Mouse (Mus musculus) forebrain, embryonic 10.5 days (tissue): Measurements from ENCODE around the gene Snx32. TPM values are rescaled to one million over a fixed set of nuclear protein-coding genes. Genes with fewer than 3 reads are reported as not detected.

Experiments used
- DNase-seq: peaks from one replicate; pipeline ENCODE4 v3.0.0-alpha.2; 2017; ENCODE audit warnings: low spot score; ENCODE audit errors: extremely low spot score
- H3K27ac ChIP-seq: fragments of 300-500 bp; sonication (generic); 2 replicates; pipeline ENCODE4 v1.5.1; 2016; ENCODE audit warnings: mild to moderate bottlenecking
- H3K27me3 ChIP-seq: fragments of 300-500 bp; sonication (generic); 2 replicates; pipeline ENCODE4 v1.6.1; 2016; ENCODE audit warnings: mild to moderate bottlenecking; ENCODE audit not compliant: poor library complexity, severe bottlenecking
- H3K36me3 ChIP-seq: fragments of 300-500 bp; sonication (generic); replicated peaks from 2 replicates; pipeline ENCODE4 v1.6.1; 2016; ENCODE audit warnings: mild to moderate bottlenecking, moderate library complexity
- H3K4me1 ChIP-seq: fragments of 300-500 bp; sonication (generic); 2 replicates; pipeline ENCODE4 v1.6.1; 2016
- H3K4me3 ChIP-seq: fragments of 300-500 bp; sonication (generic); 2 replicates; pipeline ENCODE4 v1.5.1; 2016; ENCODE audit warnings: mild to moderate bottlenecking, moderate library complexity
- H3K9me3 ChIP-seq: fragments of 300-500 bp; sonication (generic); 2 replicates; pipeline ENCODE4 v1.6.1; 2016; ENCODE audit warnings: mild to moderate bottlenecking, moderate library complexity
- WGBS: fragments of 180-500 bp; shearing (Covaris S2); methylation state at CpG from one replicate; pipeline ENCODE4 v1.1.7; 2016; 5-methylcytosine and 5-hydroxymethylcytosine counted together
- polyA plus RNA-seq: library from polyadenylated mRNA; unstranded; fragments of >200 nt; fragmentation: Nextera tagmentation; extraction: Ambion mirVana; gene quantifications from 2 replicates; pipeline ENCODE4 v1.2.1, GENCODE M21; 2016

Gene Snx32
- polyA plus RNA-seq, 1 experiment from 2014 or later = 7.9 TPM

GRCm38 (mm10) chr19:5472857-5473256 is 37.5 kb downstream of the Snx32 start:
- WGBS = 77% methylated on average over 3 of the region's 3 CpGs
- DNase-seq = no peak
- peaks cover 28% of the 10 kb centered on the region for H3K4me1 ChIP-seq
- peaks cover 11% of the 10 kb centered on the region for H3K36me3 ChIP-seq
- H3K9me3 ChIP-seq = no peaks in the 10 kb centered on the region
- H3K27me3 ChIP-seq = peaks cover 17% of the 10 kb centered on the region
- no peak overlapping the region for H3K27ac ChIP-seq
- no peak overlapping the region; the same call in 1 of the 2 replicates for H3K4me3 ChIP-seq

GRCm38 (mm10) chr19:5471846-5472245 is 38.5 kb downstream of the Snx32 start:
- Histone ChIP-seq H3K4me3 (no peak overlapping the region), H3K27ac (no peak overlapping the region), H3K9me3 (no peaks in the 10 kb centered on the region), H3K27me3 (peaks cover 17% of the 10 kb centered on the region), H3K4me1 (peaks cover 28% of the 10 kb centered on the region), H3K36me3 (peaks cover 15% of the 10 kb centered on the region)
- no peak for DNase-seq
- WGBS = 60% methylated on average over 5 of the region's 5 CpGs

- peaks cover 4% of the 10 kb centered on the region; the same call in 1 of the 2 replicates for H3K27me3 ChIP-seq
- H3K36me3 ChIP-seq = peaks cover 46% of the 10 kb centered on the region
- no peak within 1 kb of the TSS for H3K4me3 ChIP-seq
- no peak within 1 kb of the TSS for H3K27ac ChIP-seq
- WGBS = 68% methylated on average over 5 of the region's 5 CpGs
- peaks cover 11% of the 10 kb centered on the region for H3K4me1 ChIP-seq
- DNase-seq = no peak
- no peaks in the 10 kb centered on the region for H3K9me3 ChIP-seq
These were observed 42.0 kb downstream of the Snx32 start, which contains the start of gene Ctsw for GRCm38 (mm10) chr19:5468374-5468773. Ctsw (minus strand) TSS chr19:5468507.

GRCm38 (mm10) chr19:5466916-5467500 is 43.3 kb downstream of the Snx32 start:
- DNase-seq = no peak
- Histone ChIP-seq H3K27ac (no peak overlapping the region), H3K4me1 (peaks cover 10% of the 10 kb centered on the region), H3K27me3 (no peaks in the 10 kb centered on the region), H3K36me3 (peaks cover 60% of the 10 kb centered on the region), H3K9me3 (no peaks in the 10 kb centered on the region), H3K4me3 (no peak overlapping the region)
- 89% methylated on average over 6 of the region's 6 CpGs for WGBS

- Histone ChIP-seq H3K27ac (no peak overlapping the region), H3K27me3 (no peaks in the 10 kb centered on the region), H3K4me1 (peaks cover 23% of the 10 kb centered on the region), H3K4me3 (no peak overlapping the region; the same call in 1 of the 2 replicates), H3K9me3 (no peaks in the 10 kb centered on the region), H3K36me3 (peaks cover 61% of the 10 kb centered on the region)
- 96% methylated on average over 8 of the region's 8 CpGs for WGBS
- DNase-seq = no peak
These were observed 45.3 kb downstream of the Snx32 start for GRCm38 (mm10) chr19:5465037-5465436.

- 63% methylated on average over 15 of the region's 15 CpGs for WGBS
- Histone ChIP-seq H3K9me3 (no peaks in the 10 kb centered on the region), H3K36me3 (peaks cover 61% of the 10 kb centered on the region), H3K27ac (peak overlapping the region; percentile 78), H3K4me1 (peaks cover 26% of the 10 kb centered on the region), H3K27me3 (peaks cover 9% of the 10 kb centered on the region), H3K4me3 (peak overlapping the region; percentile 31)
- peak; percentile 74 for DNase-seq
These were observed 46.4 kb downstream of the Snx32 start for GRCm38 (mm10) chr19:5463791-5464562.

- Histone ChIP-seq H3K9me3 (no peaks in the 10 kb centered on the region), H3K4me3 (no peak overlapping the region; the same call in 1 of the 2 replicates), H3K4me1 (peaks cover 29% of the 10 kb centered on the region), H3K36me3 (peaks cover 61% of the 10 kb centered on the region), H3K27ac (no peak overlapping the region), H3K27me3 (peaks cover 16% of the 10 kb centered on the region)
- DNase-seq = no peak
- 88% methylated on average over 9 of the region's 9 CpGs for WGBS
These were observed 47.1 kb downstream of the Snx32 start for GRCm38 (mm10) chr19:5463212-5463611.

- Histone ChIP-seq H3K27me3 (peaks cover 19% of the 10 kb centered on the region), H3K36me3 (peaks cover 44% of the 10 kb centered on the region), H3K4me1 (peaks cover 47% of the 10 kb centered on the region), H3K27ac (no peak overlapping the region), H3K9me3 (no peaks in the 10 kb centered on the region), H3K4me3 (peak overlapping the region; percentile 86)
- no peak for DNase-seq
- WGBS = 89% methylated on average over 6 of the region's 6 CpGs
These were observed 48.9 kb downstream of the Snx32 start for GRCm38 (mm10) chr19:5461411-5461810.

- under 1% methylated on average over 32 of the region's 32 CpGs for WGBS
- peaks cover 19% of the 10 kb centered on the region for H3K27me3 ChIP-seq
- DNase-seq = peak; percentile 92
- H3K36me3 ChIP-seq = peaks cover 35% of the 10 kb centered on the region
- H3K4me3 ChIP-seq = peak within 1 kb of the TSS; percentile 86
- peaks cover 56% of the 10 kb centered on the region for H3K4me1 ChIP-seq
- no peaks in the 10 kb centered on the region for H3K9me3 ChIP-seq
- H3K27ac ChIP-seq = peak within 1 kb of the TSS; percentile 90
These were observed 49.9 kb downstream of the Snx32 start, which contains the start of gene Fibp for GRCm38 (mm10) chr19:5460465-5460911. Fibp (plus strand) TSS chr19:5460615.

- peak overlapping the region; percentile 90 for H3K27ac ChIP-seq
- DNase-seq = no peak
These were observed 50.4 kb downstream of the Snx32 start for GRCm38 (mm10) chr19:5459896-5460295.

GRCm38 (mm10) chr19:5459019-5459418 is 51.3 kb downstream of the Snx32 start:
- Histone ChIP-seq H3K4me3 (no peak overlapping the region), H3K4me1 (peaks cover 61% of the 10 kb centered on the region), H3K27ac (no peak overlapping the region), H3K36me3 (peaks cover 32% of the 10 kb centered on the region), H3K27me3 (peaks cover 19% of the 10 kb centered on the region), H3K9me3 (no peaks in the 10 kb centered on the region)
- DNase-seq = no peak
- 68% methylated on average over 7 of the region's 7 CpGs for WGBS

More at GRCm38 (mm10) chr19:5459896-5460295, 50.4 kb downstream of the Snx32 start:
- Histone ChIP-seq H3K27me3 (peaks cover 19% of the 10 kb centered on the region), H3K4me1 (peaks cover 62% of the 10 kb centered on the region), H3K9me3 (no peaks in the 10 kb centered on the region), H3K4me3 (peak overlapping the region; percentile 86), H3K36me3 (peaks cover 32% of the 10 kb centered on the region)
- WGBS = 30% methylated on average over 3 of the region's 3 CpGs

- Histone ChIP-seq H3K9me3 (no peaks in the 10 kb centered on the region), H3K36me3 (peaks cover 26% of the 10 kb centered on the region), H3K27ac (peak within 1 kb of the TSS; percentile 88), H3K4me1 (peaks cover 55% of the 10 kb centered on the region), H3K27me3 (peaks cover 19% of the 10 kb centered on the region), H3K4me3 (peak within 1 kb of the TSS; percentile 87)
- DNase-seq = no peak
- whole genome bisulfite sequencing = 15% methylated on average over 14 of the region's 14 CpGs
These were observed 52.4 kb downstream of the Snx32 start, which contains the start of gene Ccdc85b for GRCm38 (mm10) chr19:5457746-5458442. Ccdc85b (minus strand) TSS chr19:5457894.
